Mouse (Mus musculus) 3134 (cell line): ENCODE results near the gene Hmcn1.
A peak's percentile ranks its signal among the peaks of the same experiment; 100 is the strongest.

Experiments
- DNase-seq: peaks from one replicate; pipeline ENCODE4 v3.0.0-alpha.2; 2011; ENCODE audit warnings: low spot score; ENCODE audit not compliant: insufficient read length; ENCODE audit errors: extremely low read depth

The Hmcn1 gene

GRCm38 (mm10) chr1:150993162-150994064 lies at the start of gene Hmcn1:
Gene Hmcn1 (minus strand): TSS chr1:150993435.
- DNase-seq: no peak

GRCm38 (mm10) chr1:151040945-151041649 lies 47.9 kb upstream of the Hmcn1 start:
- no peak for DNase-seq

GRCm38 (mm10) chr1:151040290-151040689 lies 47.1 kb upstream of the Hmcn1 start:
- DNase-seq: no peak

GRCm38 (mm10) chr1:151039189-151039588 lies 46.0 kb upstream of the Hmcn1 start:
- no peak for DNase-seq

DNA sequence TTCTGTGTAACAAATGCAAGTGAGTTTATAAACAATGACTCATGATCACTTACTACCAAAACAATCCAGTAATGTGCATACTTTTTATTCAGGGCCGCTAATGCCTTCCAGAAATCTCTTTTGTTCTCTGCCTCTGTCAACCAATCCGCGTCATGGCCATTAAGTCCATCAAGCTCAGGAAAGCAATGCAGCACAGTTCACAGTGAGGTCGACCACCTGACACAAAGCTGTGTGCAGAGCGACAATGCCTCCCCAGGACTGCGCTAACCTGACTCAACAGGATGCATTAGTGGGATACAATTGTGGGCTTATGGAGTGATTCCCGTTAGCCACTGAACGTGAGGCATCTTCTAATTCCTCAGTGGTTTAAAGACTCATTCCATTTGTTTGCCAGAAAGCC lies 45.3 kb upstream of the Hmcn1 start:
- no peak for DNase-seq

GRCm38 (mm10) chr1:151036405-151036985 lies 43.3 kb upstream of the Hmcn1 start:
- no peak for DNase-seq

- no peak for DNase-seq
Observed at GRCm38 (mm10) chr1:151035766-151036165, 42.5 kb upstream of the Hmcn1 start.

DNA sequence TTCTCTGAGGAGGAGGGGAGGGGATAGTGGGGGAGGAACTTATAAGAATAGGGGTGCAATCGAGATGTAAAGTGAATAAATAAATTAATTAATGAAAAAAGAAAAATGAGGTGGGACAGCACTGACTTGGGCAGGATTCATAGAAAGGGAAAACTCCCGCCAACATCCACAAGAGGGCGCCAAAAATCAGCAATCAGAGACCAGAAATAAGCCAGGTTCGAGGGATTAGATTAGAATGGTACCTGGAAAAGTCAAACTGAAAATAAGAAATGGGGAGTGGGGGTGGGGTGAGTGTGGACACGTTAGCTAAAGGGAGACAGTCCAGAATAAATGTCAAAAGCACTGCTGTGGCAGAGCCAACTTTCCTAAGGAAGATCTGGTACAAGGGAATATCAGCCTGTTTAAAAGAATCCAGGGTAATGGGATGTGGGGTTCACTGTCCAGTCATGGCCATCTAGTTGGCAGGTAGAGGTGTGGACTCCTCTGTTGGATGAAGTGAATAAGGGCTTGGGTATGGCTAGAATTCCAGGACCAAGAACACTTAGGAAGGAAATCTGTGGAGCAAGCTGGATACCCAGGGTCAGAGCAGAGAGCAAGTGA lies 41.9 kb upstream of the Hmcn1 start:
- no peak for DNase-seq

DNA sequence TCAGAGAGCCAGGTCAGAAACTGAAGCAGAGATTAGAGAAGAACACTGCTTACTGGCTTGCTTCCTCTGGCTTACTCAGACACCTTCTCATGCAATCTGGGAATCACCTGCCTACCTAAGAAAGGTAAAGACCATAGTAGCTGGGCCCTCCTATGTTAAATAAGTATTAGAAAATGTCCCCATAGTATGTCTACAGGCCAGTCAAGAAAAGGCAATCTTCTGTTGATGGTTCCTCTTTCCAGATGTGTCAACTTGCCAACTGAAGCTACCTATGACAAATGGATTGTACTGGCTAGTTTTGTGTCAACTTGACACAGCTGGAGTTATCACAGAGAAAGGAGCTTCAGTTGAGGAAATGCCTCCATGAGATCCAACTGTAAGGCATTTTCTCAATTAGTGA lies 40.1 kb upstream of the Hmcn1 start:
- DNase-seq: no peak

GRCm38 (mm10) chr1:151031581-151031980 lies 38.3 kb upstream of the Hmcn1 start:
- DNase-seq: no peak

DNA sequence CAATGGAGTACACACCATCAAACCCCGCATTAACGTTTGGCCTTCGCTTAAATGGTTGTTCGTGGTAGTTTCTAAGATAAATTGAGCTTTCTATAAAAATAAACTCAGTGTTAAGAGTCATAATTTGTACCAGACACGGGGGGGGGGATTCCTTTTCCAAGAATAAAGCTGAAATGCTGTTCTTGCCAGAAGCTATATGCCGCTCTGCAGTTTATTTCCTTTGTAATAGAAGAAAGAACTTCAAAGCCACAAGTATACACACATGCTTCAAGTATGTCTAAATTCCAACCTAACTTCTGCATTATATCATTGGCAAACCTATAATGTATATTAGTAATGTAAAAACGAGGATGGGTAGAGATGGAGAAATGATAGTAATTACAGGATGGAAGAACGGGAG lies 37.9 kb upstream of the Hmcn1 start:
- no peak for DNase-seq

DNA sequence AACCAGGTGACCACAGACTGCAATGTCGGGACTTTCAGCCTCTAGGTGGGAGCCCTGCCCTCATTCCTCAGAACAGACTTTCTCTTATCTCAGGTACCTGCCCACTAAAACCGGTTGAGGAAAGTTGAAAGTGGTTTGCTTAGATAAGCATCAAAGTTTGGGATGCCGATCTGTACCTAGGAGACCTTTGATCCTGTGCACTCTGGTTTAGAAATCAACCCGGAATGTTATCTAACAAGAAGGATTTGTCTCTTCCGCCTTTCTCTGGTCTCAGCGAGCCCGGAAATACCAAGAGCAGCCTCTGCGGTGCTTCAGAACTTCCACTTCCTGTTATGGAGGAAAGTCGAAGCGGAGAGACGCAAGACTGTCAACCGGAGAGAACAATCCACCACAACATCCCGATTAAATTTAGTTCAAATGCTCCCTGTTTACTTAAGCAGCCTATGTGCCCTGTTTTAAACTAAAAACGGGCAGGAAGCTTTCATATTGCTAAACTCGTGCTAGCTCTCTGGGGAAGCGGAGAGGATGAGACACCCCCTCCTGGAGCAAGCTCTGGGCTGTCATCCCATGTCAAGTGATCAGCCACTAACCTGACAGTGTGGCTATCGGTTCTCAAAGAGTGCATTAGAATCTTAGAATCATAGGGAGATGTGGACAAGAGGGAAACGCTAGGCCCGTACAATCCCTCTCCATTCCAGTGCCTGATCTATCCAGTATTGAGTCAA lies 32.0 kb upstream of the Hmcn1 start:
- no peak for DNase-seq

DNA sequence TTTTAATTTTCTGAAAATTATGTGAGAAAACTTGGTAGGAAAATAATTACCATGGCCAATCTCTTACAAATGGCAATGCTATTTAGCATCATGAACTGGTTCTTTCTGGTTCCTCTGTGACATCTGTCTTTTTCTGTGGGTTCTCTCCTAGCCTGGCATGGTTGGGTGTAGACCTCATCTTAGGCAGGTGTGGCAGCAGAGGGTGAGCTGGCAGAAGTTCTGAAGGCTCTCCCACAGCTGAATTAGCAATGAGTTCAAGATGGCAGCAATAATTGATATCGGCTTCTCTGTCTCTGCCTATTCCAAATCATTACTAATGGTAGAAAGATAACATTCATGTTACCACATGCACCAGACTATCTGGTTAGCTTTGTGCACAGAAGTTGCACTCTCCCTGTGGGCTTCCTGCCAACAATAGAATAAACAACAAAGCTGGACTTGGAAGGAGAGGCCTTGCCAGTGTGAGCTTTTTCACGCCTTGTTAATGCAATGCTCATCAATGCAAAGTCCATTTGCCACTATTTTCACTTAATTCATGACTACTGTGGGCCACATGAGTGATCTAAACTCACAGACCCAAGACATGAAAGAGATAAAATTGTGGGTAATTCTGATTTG lies 26.1 kb upstream of the Hmcn1 start:
- DNase-seq: no peak

- DNase-seq: peak; percentile 13
Observed at GRCm38 (mm10) chr1:151011056-151011455, 17.8 kb upstream of the Hmcn1 start.

DNA sequence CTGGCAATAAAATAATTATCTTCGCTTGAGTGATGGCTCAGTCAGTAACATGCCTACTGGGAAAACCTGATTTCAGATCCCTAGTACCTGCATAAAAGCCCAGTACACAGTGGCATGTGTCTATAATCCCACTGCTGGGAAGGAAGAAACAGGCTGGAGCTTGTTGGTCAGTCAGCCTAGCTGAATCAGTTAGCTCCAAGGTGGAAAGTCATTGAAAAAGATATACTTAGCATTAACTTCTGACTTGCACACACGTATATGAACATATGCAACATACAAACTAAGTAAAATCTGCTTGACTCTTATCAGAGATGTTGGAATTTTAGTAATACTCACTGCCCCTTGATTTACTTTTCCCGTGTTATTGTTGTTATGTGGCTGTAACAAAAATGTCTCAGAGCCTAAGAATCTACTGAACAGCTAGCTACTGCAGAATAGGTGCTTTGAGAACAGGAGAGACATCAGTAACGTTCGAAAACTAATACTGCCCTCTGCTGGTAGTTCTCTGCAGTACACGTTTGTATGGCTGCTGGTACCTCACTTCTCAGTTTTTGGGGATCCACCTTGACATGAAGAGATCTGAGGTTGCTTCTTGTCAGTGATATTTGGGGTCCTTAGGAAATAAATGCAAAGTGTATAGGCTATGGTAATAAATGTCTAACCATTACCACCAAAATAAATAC lies 16.0 kb upstream of the Hmcn1 start:
- DNase-seq: no peak

DNA sequence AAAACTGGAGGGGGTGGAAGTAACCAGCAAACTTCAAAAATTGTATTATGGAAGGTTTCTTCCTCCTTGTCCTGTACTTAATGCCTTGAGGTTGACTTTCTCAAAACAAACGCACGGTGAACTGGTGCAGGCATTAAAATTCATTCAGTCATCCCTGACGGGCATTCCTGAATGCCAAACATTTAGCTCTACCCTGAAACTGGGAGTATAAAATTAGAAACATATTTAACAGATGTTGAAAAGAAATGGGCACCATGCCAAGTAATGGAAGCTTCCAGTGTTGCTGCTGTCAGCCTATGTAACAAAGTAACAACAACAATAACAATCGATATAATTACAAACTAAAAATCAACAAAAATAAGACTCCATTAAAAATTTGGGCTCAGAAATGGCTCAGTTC lies 14.5 kb upstream of the Hmcn1 start:
- no peak for DNase-seq

DNA sequence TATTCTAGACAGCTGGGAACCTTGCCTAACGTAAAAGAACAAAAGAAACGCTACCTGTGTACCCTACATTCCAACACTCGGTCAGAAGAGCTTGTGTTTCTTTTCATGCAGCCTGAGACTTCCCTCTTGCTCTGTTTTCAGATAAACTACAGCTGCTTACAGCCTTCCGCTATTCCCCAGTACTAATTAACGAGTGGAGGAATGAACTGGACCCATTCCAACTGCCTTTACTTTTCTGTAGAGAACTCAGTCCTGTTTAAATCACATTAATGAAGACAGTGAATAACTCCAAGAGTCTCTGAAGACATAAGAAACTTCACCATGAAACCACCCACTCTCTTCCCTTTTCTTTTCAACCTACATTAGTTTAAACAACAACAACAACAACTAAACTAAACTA lies 10.8 kb upstream of the Hmcn1 start:
- no peak for DNase-seq

DNA sequence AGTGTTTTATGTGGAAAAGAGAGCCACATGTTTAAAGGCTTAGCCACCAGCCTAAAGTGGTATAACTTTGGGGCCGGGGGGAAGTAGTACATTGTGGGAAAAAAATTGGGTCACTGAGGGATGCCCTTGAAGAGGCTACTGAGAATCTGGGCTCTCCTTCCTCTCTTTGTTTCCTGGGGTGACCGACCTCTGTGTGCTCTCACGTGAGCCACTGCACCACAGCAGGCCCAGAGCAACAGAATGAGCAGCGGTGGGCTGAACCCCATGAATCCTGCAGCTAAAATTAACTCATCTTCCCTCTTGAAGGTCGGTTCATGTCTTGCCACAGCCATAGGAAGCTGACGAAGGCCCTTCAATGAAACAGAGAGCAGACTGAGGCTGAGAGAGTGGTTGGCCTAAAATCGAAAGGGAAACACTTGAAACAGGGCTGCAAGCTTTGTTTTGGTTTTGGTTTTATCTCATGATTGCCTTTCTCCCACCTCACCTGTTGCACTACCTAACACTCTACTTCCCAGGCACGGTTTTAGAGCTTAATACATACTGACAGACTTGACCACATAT lies 8.7 kb upstream of the Hmcn1 start:
- no peak for DNase-seq

- no peak for DNase-seq
Observed at GRCm38 (mm10) chr1:151000714-151001113, 7.5 kb upstream of the Hmcn1 start.
